Mouse (Mus musculus) lung, adult 2 months (tissue): Measurements from ENCODE around the gene Fndc3b.

Source experiments
- CTCF ChIP-seq: fragments of 200-500 bp; IDR thresholded peaks from 2 replicates; pipeline ENCODE4 v1.5.1; 2011; ENCODE audit warnings: mild to moderate bottlenecking, low read length, control low read depth; ENCODE audit not compliant: insufficient read depth
- POLR2A ChIP-seq: fragments of 200-500 bp; IDR thresholded peaks from 2 replicates; pipeline ENCODE4 v1.6.1; 2011; ENCODE audit warnings: low read depth, mild to moderate bottlenecking, control low read depth, low read length, borderline replicate concordance; ENCODE audit errors: extremely low read depth

- no peak for TF ChIP-seq CTCF
- TF ChIP-seq POLR2A, result no peak
Observed at GRCm38 (mm10) chr3:27529221-27530051, 181.7 kb downstream of the Fndc3b start.
